Mouse (Mus musculus): ENCODE results near the gene Safb.

DNA sequence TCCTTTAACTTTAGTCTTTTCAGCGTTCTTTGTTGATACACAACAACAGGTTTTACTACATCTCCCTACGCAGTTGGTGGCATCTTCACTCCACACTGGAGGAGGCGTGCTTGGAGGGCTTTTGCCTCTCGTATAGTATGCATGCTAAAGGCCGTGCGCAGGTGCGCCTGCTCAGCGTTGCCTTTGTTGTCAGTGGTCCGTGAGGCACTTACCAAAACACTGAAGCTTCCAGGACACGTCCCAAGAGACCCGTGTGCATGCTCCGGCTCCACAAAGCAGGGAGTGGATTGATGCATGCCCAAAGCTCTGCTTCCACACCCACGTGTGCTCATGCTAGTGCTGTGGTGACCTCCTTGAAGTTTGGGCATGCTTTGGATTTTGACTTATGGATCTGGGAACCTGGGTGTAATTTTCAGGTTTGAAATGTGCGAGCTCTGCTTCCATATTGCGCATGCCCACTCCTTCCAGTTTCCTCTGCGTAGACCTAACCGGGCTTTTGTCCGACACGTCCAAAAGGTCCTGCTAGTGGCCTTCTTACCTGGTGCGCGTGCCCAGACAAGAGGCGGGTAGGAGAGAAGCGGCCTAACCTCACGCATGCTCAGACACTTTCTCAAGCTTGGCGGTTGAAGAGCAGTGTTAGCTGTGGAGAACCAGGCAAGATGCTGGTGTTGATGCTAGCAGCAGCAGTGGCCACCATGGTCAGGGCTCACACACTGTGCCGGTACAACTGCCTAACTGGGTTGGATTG is 43.1 kb downstream of the Safb start, which contains the start of gene Catsperd:
- TF ChIP-seq CTCF (IDR thresholded peaks at IDR 0.05; ENCODE audit: borderline replicate concordance, insufficient read depth, low read length) (no peak), POLR2A (IDR thresholded peaks at IDR 0.05; ENCODE audit: low read depth, low read length) (no peak)
